8 mouse cellular contexts compared by ENCODE assay signal in the genomic region with DNA sequence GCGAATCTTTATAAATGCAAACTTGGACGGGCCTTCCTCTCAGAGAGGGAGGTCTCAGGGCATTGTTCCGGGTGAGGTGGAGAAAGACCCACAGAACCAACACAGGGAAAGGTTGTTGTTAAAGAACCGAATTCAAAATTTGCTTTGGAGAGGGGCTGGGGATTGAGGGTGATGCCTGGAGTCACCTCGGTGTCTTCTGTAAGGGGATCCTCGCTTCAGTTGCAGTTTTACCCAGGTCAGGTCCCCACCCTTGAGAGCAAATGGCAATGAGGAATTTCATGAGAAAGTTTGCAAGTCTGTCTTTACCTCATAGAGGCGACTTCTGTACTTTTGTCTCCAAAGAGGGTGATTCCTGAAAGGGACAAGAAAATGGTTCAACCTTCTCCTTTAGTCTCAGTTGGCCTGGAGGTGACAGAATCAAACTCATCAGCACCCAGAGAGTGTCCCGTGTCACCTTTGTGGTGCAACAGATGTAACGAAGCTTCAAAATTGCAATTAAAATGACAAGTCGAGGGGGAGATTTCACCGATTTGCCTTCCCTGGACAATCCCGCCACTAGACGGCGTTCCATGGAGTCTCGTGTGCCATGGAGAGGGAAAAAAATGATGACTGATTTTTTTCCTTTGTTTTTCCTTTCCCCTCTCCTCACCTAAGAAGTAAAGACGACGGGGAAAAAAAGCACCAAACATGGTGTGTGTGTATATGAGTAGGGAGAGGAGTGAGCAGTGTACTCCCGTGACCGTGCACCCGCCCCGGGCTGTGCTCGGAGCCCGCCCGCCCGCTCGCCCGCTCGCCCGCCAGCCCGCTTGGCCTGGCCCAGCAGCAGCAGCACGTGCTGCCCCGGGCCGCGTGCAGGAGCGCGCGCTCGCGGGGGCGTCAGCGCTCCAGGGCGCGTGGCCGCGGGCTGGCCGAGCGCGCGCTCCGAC. TPM values are rescaled to one million over a fixed set of nuclear protein-coding genes. Genes with fewer than 3 reads are reported as not detected.
A peak's percentile ranks its signal among the peaks of the same experiment; 100 is the strongest.
DNase-seq lines count a peak whose midpoint lies in the region; ATAC-seq and TF ChIP-seq lines count a peak whose summit lies in the region.

No protein-coding gene starts in this region.

- peak overlapping the region; percentile 52 for H3K4me3 ChIP-seq in layer of hippocampus, adult 2 months
- peak overlapping the region; percentile 51 for H3K4me3 ChIP-seq in cerebellum, adult 2 months (replicated peaks; ENCODE audit: insufficient read depth, low read depth, low read length)
- H3K4me3 ChIP-seq in forebrain, embryonic 13.5 days = peak overlapping the region; percentile 54
- H3K4me3 ChIP-seq in kidney, embryonic 15.5 days (replicated peaks) = peak overlapping the region; percentile 44
- peak overlapping the region; percentile 47 for H3K4me3 ChIP-seq in midbrain, embryonic 13.5 days (replicated peaks)

- peak overlapping the region; percentile 77 for H3K9ac ChIP-seq in forebrain, embryonic 13.5 days
- H3K9ac ChIP-seq in kidney, embryonic 15.5 days = 0 out of 2 replicates have a peak overlapping the region, but pooled peaks have one; percentile 50
- H3K9ac ChIP-seq in midbrain, embryonic 13.5 days (replicated peaks) = peak overlapping the region; percentile 71

- no peaks in the 10 kb centered on the region for H3K9me3 ChIP-seq in forebrain, embryonic 13.5 days (replicated peaks)
- H3K9me3 ChIP-seq in kidney, embryonic 15.5 days (replicated peaks) = no peaks in the 10 kb centered on the region
- no peaks in the 10 kb centered on the region for H3K9me3 ChIP-seq in midbrain, embryonic 13.5 days

- no peaks in the 10 kb centered on the region for H3K4me1 ChIP-seq in cerebellum, adult 2 months (ENCODE audit: control insufficient read depth, insufficient read depth, low read length)
- peaks cover 24% of the 10 kb centered on the region for H3K4me1 ChIP-seq in forebrain, embryonic 13.5 days
- peaks cover 29% of the 10 kb centered on the region for H3K4me1 ChIP-seq in kidney, embryonic 15.5 days
- H3K4me1 ChIP-seq in midbrain, embryonic 13.5 days (replicated peaks) = peaks cover 24% of the 10 kb centered on the region

- peak overlapping the region; percentile 85 for H3K27ac ChIP-seq in layer of hippocampus, adult 2 months
- H3K27ac ChIP-seq in cerebellum, adult 2 months (ENCODE audit: insufficient read depth, low read length) = no peak overlapping the region
- peak overlapping the region; percentile 87 for H3K27ac ChIP-seq in forebrain, embryonic 13.5 days
- no peak overlapping the region for H3K27ac ChIP-seq in kidney, embryonic 15.5 days
- peak overlapping the region; percentile 78; the same call in 1 of the 2 replicates for H3K27ac ChIP-seq in midbrain, embryonic 13.5 days

- no peak for TF ChIP-seq POLR2A in cerebellum, adult 2 months (IDR thresholded peaks at IDR 0.05; ENCODE audit: borderline replicate concordance, insufficient read depth, low read length)

- H3K36me3 ChIP-seq in forebrain, embryonic 13.5 days (ENCODE audit: poor library complexity, severe bottlenecking) = no peaks in the 10 kb centered on the region
- no peaks in the 10 kb centered on the region for H3K36me3 ChIP-seq in kidney, embryonic 15.5 days
- H3K36me3 ChIP-seq in midbrain, embryonic 13.5 days = no peaks in the 10 kb centered on the region

- H3K27me3 ChIP-seq in cerebellum, adult 2 months (ENCODE audit: control insufficient read depth, insufficient read depth, low read length) = peaks cover 15% of the 10 kb centered on the region; the same call in 1 of the 2 replicates
- peaks cover 51% of the 10 kb centered on the region for H3K27me3 ChIP-seq in forebrain, embryonic 13.5 days
- H3K27me3 ChIP-seq in kidney, embryonic 15.5 days = peaks cover 90% of the 10 kb centered on the region
- H3K27me3 ChIP-seq in midbrain, embryonic 13.5 days = peaks cover 65% of the 10 kb centered on the region

- peak; percentile 82 for TF ChIP-seq CTCF in layer of hippocampus, adult 2 months (conservative IDR thresholded peaks at IDR 0.05)
- TF ChIP-seq CTCF in cerebellum, adult 2 months (IDR thresholded peaks at IDR 0.05; ENCODE audit: borderline replicate concordance, insufficient read depth, low read depth, low read length) = peak; percentile 32; the same call in 1 of the 2 replicates

- 11% methylated on average over 50 of the region's 50 CpGs for WGBS in cerebellum, adult 2 months
- WGBS in forebrain, embryonic 13.5 days = 2% methylated on average over 34 of the region's 50 CpGs
- 4% methylated on average over 32 of the region's 50 CpGs for WGBS in kidney, embryonic 15.5 days
- WGBS in midbrain, embryonic 13.5 days = under 1% methylated on average over 36 of the region's 50 CpGs

- H3K4me2 ChIP-seq in forebrain, embryonic 13.5 days = peak overlapping the region; percentile 77
- H3K4me2 ChIP-seq in kidney, embryonic 15.5 days = peak overlapping the region; percentile 86
- peak overlapping the region; percentile 77 for H3K4me2 ChIP-seq in midbrain, embryonic 13.5 days (replicated peaks)

- peak; percentile 38 to 43 for DNase-seq in layer of hippocampus, adult 2 months (ENCODE audit: low spot score in 2 of 2)
- no peak for DNase-seq in layer of hippocampus, adult 9-11 months
- peak; percentile 32 to 44 for DNase-seq in cerebellum, adult 2 months
- DNase-seq in testis, postnatal 10 days (ENCODE audit: low spot score) = peak; percentile 45
- DNase-seq in urinary bladder, postnatal 4 days (ENCODE audit: low spot score in 2 of 2) = no peak

- peak; percentile 80 for ATAC-seq in forebrain, embryonic 13.5 days
- ATAC-seq in kidney, embryonic 15.5 days (replicated peaks; ENCODE audit: low FRiP score) = peak; percentile 69
- peak; percentile 87 for ATAC-seq in midbrain, embryonic 13.5 days

RNA-seq across cellular contexts. Expression of gene Tbr1, which starts 12.1 kb away (rescaled TPM):
- total RNA-seq in layer of hippocampus, adult 2 months (2021) = 10 to 100 TPM; 41.1 to 45.3 TPM
- polyA plus RNA-seq in cerebellum, adult 2 months (2012; rRNA removed) = 0.39 and 0.57 TPM in 2 replicates
- 36.3 and 45.1 TPM in 2 replicates for polyA plus RNA-seq in forebrain, embryonic 13.5 days (2015; fragmentation: Nextera tagmentation; extraction: Ambion mirVana)
- 0.14 TPM in 1 of 2 replicates, not detected in the other for polyA plus RNA-seq in kidney, embryonic 15.5 days (2015; fragmentation: Nextera tagmentation; extraction: Ambion mirVana)
- polyA plus RNA-seq in midbrain, embryonic 13.5 days (2015; fragmentation: Nextera tagmentation; extraction: Ambion mirVana) = 1.2 and 3.9 TPM in 2 replicates

Comparison
In these comparisons a context has a peak if more than half of its experiments do, and no peak if none do; other contexts are left out.
1. DNase-seq: peak in layer of hippocampus, adult 2 months (2 of 2), cerebellum, adult 2 months (2 of 2) and testis, postnatal 10 days (single experiment); none in layer of hippocampus, adult 9-11 months (single experiment) and urinary bladder, postnatal 4 days (0 of 2).
2. H3K27ac ChIP-seq: peak in layer of hippocampus, adult 2 months (single experiment), forebrain, embryonic 13.5 days (single experiment) and midbrain, embryonic 13.5 days (single experiment); none in cerebellum, adult 2 months (single experiment) and kidney, embryonic 15.5 days (single experiment).
3. Peak in every context shown above with its lines, with median percentiles within 50 percentile points of each other: H3K4me3 ChIP-seq, ATAC-seq, H3K4me2 ChIP-seq and H3K9ac ChIP-seq.